Mouse (Mus musculus) CH12.LX (cell line): Measurements from ENCODE around the gene Rab5if. TPM values are rescaled to one million over a fixed set of nuclear protein-coding genes. Genes with fewer than 3 reads are reported as not detected.

Experiments used
- DNase-seq: peaks from one replicate; pipeline ENCODE4 v3.0.0-alpha.2; 2013; ENCODE audit errors: extremely low read depth
- H3K27ac ChIP-seq: 2 replicates; pipeline ENCODE4 v1.5.1; 2012; ENCODE audit warnings: low read depth, mild to moderate bottlenecking, control low read depth, moderate library complexity; ENCODE audit not compliant: insufficient read depth
- H3K27me3 ChIP-seq: replicated peaks from 2 replicates; pipeline ENCODE3; 2012; ENCODE audit warnings: inconsistent platforms
- H3K36me3 ChIP-seq, 2 experiments: replicated peaks in 1 of 2; 2 replicates each; pipeline versions ENCODE3 to v1.6.1; 2012; ENCODE audit warnings: inconsistent platforms in 1 of 2, low read length in 1 of 2, mild to moderate bottlenecking in 1 of 2, mixed read lengths in 1 of 2, moderate library complexity in 1 of 2; ENCODE audit not compliant: control insufficient read depth in 1 of 2, insufficient read depth in 1 of 2
- H3K4me1 ChIP-seq, 2 experiments: 2 replicates each; pipeline ENCODE4 v1.6.1; 2012; ENCODE audit warnings: inconsistent platforms in 1 of 2, moderate library complexity in 1 of 2; ENCODE audit not compliant: insufficient read depth in 2 of 2, control insufficient read depth in 1 of 2
- H3K4me2 ChIP-seq: 2 replicates; pipeline ENCODE4 v1.6.1; 2012; ENCODE audit warnings: low read depth, mild to moderate bottlenecking, control low read depth; ENCODE audit not compliant: poor library complexity, insufficient read depth, severe bottlenecking
- H3K4me3 ChIP-seq, 3 experiments: fragments of 150-350 bp in 1 of 3; sonication (generic) in 1 of 3; replicated peaks in 1 of 3; 2 replicates each; pipeline versions ENCODE3 to v1.5.1; 2011 to 2012; ENCODE audit warnings: low read depth in 2 of 3, low read length in 2 of 3, mild to moderate bottlenecking in 2 of 3, moderate library complexity in 2 of 3, control low read depth in 1 of 3, improper control_type of control experiment in 1 of 3, inconsistent platforms in 1 of 3, mixed read lengths in 1 of 3; ENCODE audit not compliant: poor library complexity in 1 of 3
- H3K79me2 ChIP-seq: replicated peaks from 2 replicates; pipeline ENCODE4 v1.6.1; 2012; ENCODE audit warnings: mild to moderate bottlenecking, moderate library complexity; ENCODE audit not compliant: control insufficient read depth, poor library complexity, insufficient read depth, severe bottlenecking; ENCODE audit errors: extremely low read depth
- H3K9ac ChIP-seq: 2 replicates; pipeline ENCODE4 v1.6.1; 2012; ENCODE audit warnings: low read depth, mild to moderate bottlenecking, control low read depth, moderate library complexity; ENCODE audit not compliant: insufficient read depth
- H3K9me3 ChIP-seq: replicated peaks from 2 replicates; pipeline ENCODE3; 2012; ENCODE audit warnings: low read length, inconsistent platforms, mixed read lengths
- BHLHE40 ChIP-seq: IDR thresholded peaks from 2 replicates; pipeline ENCODE4 v1.6.1; 2011; ENCODE audit warnings: mild to moderate bottlenecking, low read depth, low read length, improper control_type of control experiment
- CHD2 ChIP-seq: IDR thresholded peaks from 2 replicates; pipeline ENCODE4 v1.6.1; 2011; ENCODE audit warnings: low read length, improper control_type of control experiment
- CTCF ChIP-seq, 2 experiments: IDR thresholded peaks in 1 of 2; conservative IDR thresholded peaks in 1 of 2; 2 replicates each; pipeline ENCODE4 v1.5.1; 2011 to 2012; ENCODE audit warnings: low read depth in 2 of 2, low read length in 2 of 2, improper control_type of control experiment in 1 of 2, inconsistent platforms in 1 of 2, mild to moderate bottlenecking in 1 of 2, moderate library complexity in 1 of 2
- ELF1 ChIP-seq: IDR thresholded peaks from 2 replicates; pipeline ENCODE4 v1.6.1; 2014; ENCODE audit warnings: low read depth, mild to moderate bottlenecking, inconsistent platforms, low read length, improper control_type of control experiment
- EP300 ChIP-seq: IDR thresholded peaks from 2 replicates; pipeline ENCODE4 v1.6.1; 2011; ENCODE audit warnings: low read length, improper control_type of control experiment
- ETS1 ChIP-seq: conservative IDR thresholded peaks from 2 replicates; pipeline ENCODE4 v1.6.1; 2012; ENCODE audit warnings: low read depth, mild to moderate bottlenecking, inconsistent platforms, low read length, improper control_type of control experiment, moderate library complexity
- GABPA ChIP-seq: IDR thresholded peaks from 2 replicates; pipeline ENCODE4 v1.6.1; 2012; ENCODE audit warnings: low read depth, low read length, improper control_type of control experiment, inconsistent platforms; ENCODE audit not compliant: insufficient replicate concordance
- HCFC1 ChIP-seq: IDR thresholded peaks from 2 replicates; pipeline ENCODE4 v1.6.1; 2012; ENCODE audit warnings: low read depth, mild to moderate bottlenecking, inconsistent platforms, low read length, improper control_type of control experiment
- IRF4 ChIP-seq: IDR thresholded peaks from 2 replicates; pipeline ENCODE4 v1.6.1; 2014; ENCODE audit warnings: low read depth, mild to moderate bottlenecking, inconsistent platforms, low read length, improper control_type of control experiment
- JUND ChIP-seq: conservative IDR thresholded peaks from 2 replicates; pipeline ENCODE4 v1.6.1; 2011; ENCODE audit warnings: low read depth, low read length, improper control_type of control experiment
- KAT2A ChIP-seq: IDR thresholded peaks from 2 replicates; pipeline ENCODE4 v1.6.1; 2012; ENCODE audit warnings: low read length, improper control_type of control experiment, inconsistent platforms; ENCODE audit not compliant: insufficient replicate concordance
- MAFK ChIP-seq: IDR thresholded peaks from 2 replicates; pipeline ENCODE4 v1.6.1; 2011; ENCODE audit warnings: low read length, improper control_type of control experiment; ENCODE audit not compliant: insufficient replicate concordance
- MEF2A ChIP-seq: IDR thresholded peaks from 2 replicates; pipeline ENCODE4 v1.6.1; 2014; ENCODE audit warnings: low read depth, mild to moderate bottlenecking, inconsistent platforms, low read length, improper control_type of control experiment, borderline replicate concordance
- NELFE ChIP-seq: IDR thresholded peaks from 2 replicates; pipeline ENCODE4 v1.6.1; 2011; ENCODE audit warnings: low read depth, low read length, improper control_type of control experiment
- NRF1 ChIP-seq: IDR thresholded peaks from 2 replicates; pipeline ENCODE4 v1.6.1; 2014; ENCODE audit warnings: low read depth, mild to moderate bottlenecking, inconsistent platforms, low read length, improper control_type of control experiment, moderate library complexity
- PAX5 ChIP-seq: IDR thresholded peaks from 2 replicates; pipeline ENCODE4 v1.6.1; 2012; ENCODE audit warnings: low read length, inconsistent platforms, mixed read lengths
- POLR2A ChIP-seq: IDR thresholded peaks from 2 replicates; pipeline ENCODE4 v1.6.1; 2011; ENCODE audit warnings: low read depth, mild to moderate bottlenecking, improper control_type of control experiment, low read length
- POLR2AphosphoS2 ChIP-seq: IDR thresholded peaks from 2 replicates; pipeline ENCODE4 v1.6.1; 2011; ENCODE audit warnings: low read depth, low read length, improper control_type of control experiment
- RAD21 ChIP-seq: IDR thresholded peaks from 2 replicates; pipeline ENCODE4 v1.6.1; 2011; ENCODE audit warnings: low read depth, mild to moderate bottlenecking, low read length, improper control_type of control experiment, moderate library complexity
- SIN3A ChIP-seq: IDR thresholded peaks from 2 replicates; pipeline ENCODE4 v1.6.1; 2012; ENCODE audit warnings: low read length, improper control_type of control experiment, inconsistent platforms
- TCF12 ChIP-seq: IDR thresholded peaks from 2 replicates; pipeline ENCODE4 v1.6.1; 2014; ENCODE audit warnings: low read depth, mild to moderate bottlenecking, inconsistent platforms, low read length, improper control_type of control experiment
- UBTF ChIP-seq: IDR thresholded peaks from 2 replicates; pipeline ENCODE4 v1.6.1; 2012; ENCODE audit warnings: low read depth, mild to moderate bottlenecking, inconsistent platforms, low read length, improper control_type of control experiment, moderate library complexity
- ZMIZ1 ChIP-seq: IDR thresholded peaks from 2 replicates; pipeline ENCODE4 v1.6.1; 2012; ENCODE audit warnings: low read depth, mild to moderate bottlenecking, inconsistent platforms, low read length, improper control_type of control experiment
- ZNF384 ChIP-seq: IDR thresholded peaks from 2 replicates; pipeline ENCODE4 v1.6.1; 2012; ENCODE audit warnings: low read depth, low read length, improper control_type of control experiment, inconsistent platforms
- dilution Hi-C: fragments of 300-500 bp; cut with MboI; formaldehyde crosslinking; loops from 2 replicates; pipeline ENCODE4 v1.14.3; 2020; ENCODE audit warnings: low sequenced_read_pairs; ENCODE audit not compliant: extremely low pct_unique_long_range_greater_than_20kb, extremely low pct_ligation_motif_present
- in situ Hi-C: fragments of 300-500 bp; cut with MboI; formaldehyde crosslinking; loops from 3 replicates; pipeline ENCODE4 v1.14.3; 2019; ENCODE audit warnings: low sequenced_read_pairs, low pct_ligation_motif_present, low pct_unique_long_range_greater_than_20kb, mixed read lengths
- polyA plus RNA-seq: library from polyadenylated mRNA; unstranded; fragments of >175 nt; gene quantifications from 2 replicates; pipeline ENCODE4 v1.2.1, GENCODE M21; 2012; ENCODE audit warnings: low read depth; ENCODE audit not compliant: insufficient read length
- total RNA-seq, 2 experiments: library from RNA; depleted of rRNA; stranded (reverse); fragments of 300-350 nt in 1 of 2; fragments of >200 nt in 1 of 2; gene quantifications; 2 replicates each; pipeline ENCODE4 v1.2.3; 2012 to 2014

Gene Rab5if
- total and polyA plus RNA-seq, 3 experiments: 111 to 205 (median 186) TPM

GRCm38 (mm10) chr2:156888490-156888889, 25.6 kb downstream of the Rab5if start:
- dilution Hi-C loops: no loop called here
- H3K4me2 ChIP-seq: no peak overlapping the region
- H3K36me3 ChIP-seq: no peaks in the 10 kb centered on the region
- H3K4me3 ChIP-seq: no peak overlapping the region
- no peak overlapping the region for H3K27ac ChIP-seq
- TF ChIP-seq SIN3A: no peak
- no peak for TF ChIP-seq CTCF (conservative IDR thresholded peaks at IDR 0.05 in 1 of 2, IDR thresholded peaks at IDR 0.05 in 1 of 2; ENCODE audit: low read depth in 2 of 2, low read length in 2 of 2)
- no peak for TF ChIP-seq MEF2A
- TF ChIP-seq UBTF: no peak
- no peak overlapping the region for H3K9ac ChIP-seq
- DNase-seq: no peak
- no peaks in the 10 kb centered on the region for H3K9me3 ChIP-seq
- in situ Hi-C loops: loop anchor here (5.0 to 25.0 kb wide), 2 partner anchors 34 to 199 kb away; partner anchors contain the start of genes Soga1 and Tldc2
- H3K27me3 ChIP-seq: no peaks in the 10 kb centered on the region
- H3K4me1 ChIP-seq: peaks cover 3 to 36% of the 10 kb centered on the region in 2 experiments
- no peaks in the 10 kb centered on the region for H3K79me2 ChIP-seq

GRCm38 (mm10) chr2:156892240-156892639, 29.3 kb downstream of the Rab5if start:
- no peaks in the 10 kb centered on the region for H3K9me3 ChIP-seq
- TF ChIP-seq ELF1: no peak
- no peak for TF ChIP-seq JUND
- no peak for TF ChIP-seq HCFC1
- TF ChIP-seq EP300: no peak
- H3K4me1 ChIP-seq: peaks cover 3 to 7% of the 10 kb centered on the region in 2 experiments; a peak in 3 of 4 replicates
- in situ Hi-C loops (loop anchor here (25.0 kb wide), 1 partner anchor 195 kb away; the partner anchor contains the start of genes Soga1 and Tldc2), dilution Hi-C loops (no loop called here)
- no peaks in the 10 kb centered on the region for H3K27me3 ChIP-seq
- no peaks in the 10 kb centered on the region for H3K36me3 ChIP-seq
- H3K79me2 ChIP-seq: no peaks in the 10 kb centered on the region
- H3K4me3 ChIP-seq: no peak overlapping the region
- H3K9ac ChIP-seq: no peak overlapping the region
- no peak overlapping the region for H3K27ac ChIP-seq
- H3K4me2 ChIP-seq: no peak overlapping the region
- DNase-seq: no peak

GRCm38 (mm10) chr2:156892821-156893220, 29.9 kb downstream of the Rab5if start:
- H3K4me2 ChIP-seq: no peak overlapping the region
- peaks cover 3% of the 10 kb centered on the region in 2 experiments; a peak in 3 of 4 replicates for H3K4me1 ChIP-seq
- H3K27me3 ChIP-seq: no peaks in the 10 kb centered on the region
- dilution Hi-C loops (no loop called here), in situ Hi-C loops (loop anchor here (25.0 kb wide), 1 partner anchor 194 kb away; the partner anchor contains the start of genes Soga1 and Tldc2)
- no peak for TF ChIP-seq CHD2
- no peak for TF ChIP-seq POLR2AphosphoS2
- no peak for TF ChIP-seq ETS1
- TF ChIP-seq KAT2A: no peak
- no peak for TF ChIP-seq RAD21
- no peak for TF ChIP-seq NELFE
- no peak for TF ChIP-seq IRF4
- no peak for TF ChIP-seq POLR2A
- no peak for TF ChIP-seq ZMIZ1
- TF ChIP-seq ELF1: no peak
- TF ChIP-seq GABPA: no peak
- no peak for TF ChIP-seq HCFC1
- no peak for TF ChIP-seq ZNF384
- TF ChIP-seq MAFK: no peak
- TF ChIP-seq TCF12: no peak
- no peak for TF ChIP-seq BHLHE40
- TF ChIP-seq PAX5: no peak
- TF ChIP-seq NRF1: no peak
- no peak for DNase-seq
- no peak overlapping the region for H3K4me3 ChIP-seq
- no peaks in the 10 kb centered on the region for H3K9me3 ChIP-seq
- no peak overlapping the region for H3K27ac ChIP-seq
- H3K36me3 ChIP-seq: no peaks in the 10 kb centered on the region
- H3K79me2 ChIP-seq: no peaks in the 10 kb centered on the region
- H3K9ac ChIP-seq: no peak overlapping the region
